Mouse (Mus musculus) MEL (cell line): ENCODE measurements around the gene Otop1. TPM values are rescaled to one million over a fixed set of nuclear protein-coding genes. Genes with fewer than 3 reads are reported as not detected.

ENCODE experiments used
- DNase-seq: peaks from one replicate; pipeline ENCODE4 v3.0.0; 2011; ENCODE audit warnings: low read depth, low spot score
- H3K27ac ChIP-seq: 2 replicates; pipeline ENCODE4 v1.5.1; 2012; ENCODE audit warnings: low read depth, mild to moderate bottlenecking, control low read depth, low read length, moderate library complexity; ENCODE audit not compliant: control insufficient read depth
- H3K27me3 ChIP-seq, 2 experiments: fragments of 150-350 bp in 1 of 2; sonication (generic) in 1 of 2; 2 replicates each; pipeline ENCODE4 v1.6.1; 2012; ENCODE audit warnings: low read length in 2 of 2, mild to moderate bottlenecking in 2 of 2, improper control_type of control experiment in 1 of 2, moderate library complexity in 1 of 2; ENCODE audit not compliant: insufficient read depth in 2 of 2, control insufficient read depth in 1 of 2
- H3K36me3 ChIP-seq, 2 experiments: 2 replicates each; pipeline ENCODE4 v1.6.1; 2012 to 2014; ENCODE audit warnings: low read length in 2 of 2, improper control_type of control experiment in 1 of 2, inconsistent platforms in 1 of 2, mild to moderate bottlenecking in 1 of 2; ENCODE audit not compliant: insufficient read depth in 2 of 2, control insufficient read depth in 1 of 2
- H3K4me1 ChIP-seq, 2 experiments: fragments of 150-350 bp in 1 of 2; sonication (generic) in 1 of 2; 2 replicates each; pipeline ENCODE4 v1.6.1; 2012; ENCODE audit warnings: low read length in 2 of 2, improper control_type of control experiment in 1 of 2, mild to moderate bottlenecking in 1 of 2; ENCODE audit not compliant: insufficient read depth in 2 of 2, control insufficient read depth in 1 of 2
- H3K4me3 ChIP-seq, 2 experiments: fragments of 150-350 bp in 1 of 2; sonication (generic) in 1 of 2; 2 replicates each; pipeline ENCODE4 v1.5.1; 2012; ENCODE audit warnings: low read depth in 2 of 2, low read length in 2 of 2, mild to moderate bottlenecking in 2 of 2, moderate library complexity in 2 of 2, control low read depth in 1 of 2, improper control_type of control experiment in 1 of 2; ENCODE audit not compliant: control insufficient read depth in 1 of 2, insufficient read depth in 1 of 2
- H3K79me2 ChIP-seq: 2 replicates; pipeline ENCODE4 v1.6.1; 2012; ENCODE audit warnings: mild to moderate bottlenecking, low read length, moderate library complexity; ENCODE audit not compliant: control insufficient read depth, poor library complexity, insufficient read depth
- H3K9ac ChIP-seq: 2 replicates; pipeline ENCODE4 v1.6.1; 2012; ENCODE audit warnings: low read depth, mild to moderate bottlenecking, control low read depth, low read length, moderate library complexity; ENCODE audit not compliant: control insufficient read depth, poor library complexity, severe bottlenecking
- H3K9me3 ChIP-seq: fragments of 150-350 bp; sonication (generic); replicated peaks from 2 replicates; pipeline ENCODE4 v1.6.1; 2012; ENCODE audit warnings: mild to moderate bottlenecking, low read length, improper control_type of control experiment, moderate library complexity; ENCODE audit not compliant: insufficient read depth
- BHLHE40 ChIP-seq: IDR thresholded peaks from 2 replicates; pipeline ENCODE4 v1.6.1; 2012; ENCODE audit warnings: low read depth, mild to moderate bottlenecking, inconsistent platforms, low read length, improper control_type of control experiment, borderline replicate concordance
- CHD1 ChIP-seq: IDR thresholded peaks from 2 replicates; pipeline ENCODE4 v1.6.1; 2012; ENCODE audit warnings: low read depth, mild to moderate bottlenecking, inconsistent platforms, low read length, improper control_type of control experiment
- CTCF ChIP-seq, 3 experiments: IDR thresholded peaks in 2 of 3; conservative IDR thresholded peaks in 1 of 3; 2 replicates each; pipeline ENCODE4 v1.5.1; 2011 to 2012; ENCODE audit warnings: low read length in 3 of 3, low read depth in 2 of 3, mild to moderate bottlenecking in 2 of 3, improper control_type of control experiment in 1 of 3, inconsistent platforms in 1 of 3, mixed read lengths in 1 of 3, moderate library complexity in 1 of 3; ENCODE audit not compliant: control insufficient read depth in 1 of 3, insufficient read depth in 1 of 3, poor library complexity in 1 of 3, severe bottlenecking in 1 of 3
- E2F4 ChIP-seq: IDR thresholded peaks from 2 replicates; pipeline ENCODE4 v1.6.1; 2011; ENCODE audit warnings: low read depth, low read length, improper control_type of control experiment, borderline replicate concordance
- ETS1 ChIP-seq: IDR thresholded peaks from 2 replicates; pipeline ENCODE4 v1.6.1; 2012; ENCODE audit warnings: low read depth, mild to moderate bottlenecking, inconsistent platforms, low read length, improper control_type of control experiment, moderate library complexity
- GABPA ChIP-seq: IDR thresholded peaks from 2 replicates; pipeline ENCODE4 v1.6.1; 2012; ENCODE audit warnings: low read depth, mild to moderate bottlenecking, inconsistent platforms, low read length, improper control_type of control experiment, moderate library complexity
- GATA1 ChIP-seq: IDR thresholded peaks from 2 replicates; pipeline ENCODE4 v1.6.1; 2011; ENCODE audit warnings: low read depth, low read length, improper control_type of control experiment
- MYC ChIP-seq: IDR thresholded peaks from 2 replicates; pipeline ENCODE4 v1.6.1; 2011; ENCODE audit warnings: low read depth, mild to moderate bottlenecking, low read length, improper control_type of control experiment, moderate library complexity
- POLR2AphosphoS2 ChIP-seq: IDR thresholded peaks from 2 replicates; pipeline ENCODE4 v1.6.1; 2011; ENCODE audit warnings: low read length, improper control_type of control experiment
- RAD21 ChIP-seq: IDR thresholded peaks from 2 replicates; pipeline ENCODE4 v1.6.1; 2011; ENCODE audit warnings: mild to moderate bottlenecking, low read depth, low read length, improper control_type of control experiment
- RCOR1 ChIP-seq: IDR thresholded peaks from 2 replicates; pipeline ENCODE4 v1.6.1; 2012; ENCODE audit warnings: low read depth, mild to moderate bottlenecking, inconsistent platforms, low read length, improper control_type of control experiment
- SMC3 ChIP-seq: IDR thresholded peaks from 2 replicates; pipeline ENCODE4 v1.6.1; 2011; ENCODE audit warnings: low read depth, low read length, improper control_type of control experiment
- TBP ChIP-seq: IDR thresholded peaks from 2 replicates; pipeline ENCODE4 v1.8.0; 2011; ENCODE audit warnings: low read depth, low read length, improper control_type of control experiment
- TCF12 ChIP-seq: IDR thresholded peaks from 2 replicates; pipeline ENCODE4 v1.6.1; 2014; ENCODE audit warnings: low read depth, mild to moderate bottlenecking, inconsistent platforms, low read length, improper control_type of control experiment, moderate library complexity
- UBTF ChIP-seq: IDR thresholded peaks from 2 replicates; pipeline ENCODE4 v1.6.1; 2012; ENCODE audit warnings: low read depth, mild to moderate bottlenecking, inconsistent platforms, low read length, improper control_type of control experiment, moderate library complexity, borderline replicate concordance; ENCODE audit not compliant: insufficient read depth
- ZKSCAN1 ChIP-seq: IDR thresholded peaks from 2 replicates; pipeline ENCODE4 v1.6.1; 2012; ENCODE audit warnings: low read depth, mild to moderate bottlenecking, inconsistent platforms, low read length, improper control_type of control experiment, moderate library complexity
- ZMIZ1 ChIP-seq: IDR thresholded peaks from 2 replicates; pipeline ENCODE4 v1.6.1; 2012; ENCODE audit warnings: low read depth, mild to moderate bottlenecking, inconsistent platforms, low read length, improper control_type of control experiment, moderate library complexity
- ZNF384 ChIP-seq: IDR thresholded peaks from 2 replicates; pipeline ENCODE4 v1.6.1; 2012; ENCODE audit warnings: low read depth, mild to moderate bottlenecking, inconsistent platforms, low read length, improper control_type of control experiment
- polyA plus RNA-seq, 2 experiments: library from polyadenylated mRNA; stranded (reverse) in 1 of 2; unstranded in 1 of 2; fragments of >175 nt in 1 of 2; fragments of >200 nt in 1 of 2; gene quantifications; 2 replicates each; pipeline versions ENCODE4 v1.2.1 to v1.2.4; 2012; ENCODE audit warnings: low replicate concordance in 2 of 2, low read depth in 1 of 2; ENCODE audit not compliant: insufficient read length in 2 of 2, insufficient read depth in 1 of 2, missing spikeins in 1 of 2
- total RNA-seq: library from RNA; depleted of rRNA; stranded (reverse); fragments of 300-350 nt; gene quantifications from 2 replicates; pipeline ENCODE4 v1.2.3, GENCODE M21; 2012

Otop1 gene
- total and polyA plus RNA-seq, 3 experiments: 0.08 TPM; not detected in 2

DNA sequence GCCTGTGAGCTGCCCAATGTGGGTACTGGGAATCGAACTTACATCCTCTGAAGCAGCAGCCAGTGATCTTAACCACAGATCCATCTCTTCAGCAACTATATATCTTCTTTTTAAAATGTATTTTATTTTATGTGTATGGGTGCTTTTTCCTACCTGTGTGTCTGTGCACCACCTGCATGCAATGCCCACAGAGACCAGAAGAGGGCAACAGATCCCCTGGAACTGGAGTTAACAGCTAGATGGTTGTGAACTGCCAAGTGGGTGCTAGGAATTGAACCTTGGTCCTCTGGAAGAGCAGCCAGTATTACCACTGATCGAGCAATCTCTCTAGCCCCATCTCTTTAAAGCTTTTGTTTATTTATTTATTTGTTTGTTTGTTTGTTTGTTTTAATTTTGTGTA lies 39.1 kb upstream of the Otop1 start:
- peak; percentile 53 for DNase-seq
- Histone ChIP-seq H3K36me3 (peaks cover 0 to 1% of the 10 kb centered on the region in 2 experiments; a peak in 2 of 4 replicates), H3K4me3 (no peak overlapping the region)

GRCm38 (mm10) chr5:38240727-38241472 lies 34.9 kb upstream of the Otop1 start:
- TF ChIP-seq CHD1 (no peak), E2F4 (no peak)
- Histone ChIP-seq H3K9me3 (no peaks in the 10 kb centered on the region), H3K79me2 (no peaks in the 10 kb centered on the region)

More for the DNA sequence above, 39.1 kb upstream of the Otop1 start:
- Histone ChIP-seq H3K27ac (no peak overlapping the region), H3K9me3 (no peaks in the 10 kb centered on the region), H3K79me2 (no peaks in the 10 kb centered on the region), H3K4me1 (no peaks in the 10 kb centered on the region), H3K9ac (no peak overlapping the region), H3K27me3 (no peaks in the 10 kb centered on the region)
- no peak for TF ChIP-seq ZKSCAN1
- peak; percentile 34; the same call in 1 of the 2 replicates for TF ChIP-seq SMC3
- TF ChIP-seq TBP: no peak
- no peak for TF ChIP-seq MYC
- no peak for TF ChIP-seq TCF12
- no peak for TF ChIP-seq ZMIZ1
- no peak for TF ChIP-seq BHLHE40
- peak; percentile 40 for TF ChIP-seq RAD21
- TF ChIP-seq GABPA: no peak
- TF ChIP-seq ETS1: no peak
- no peak for TF ChIP-seq GATA1
- no peak for TF ChIP-seq UBTF
- no peak for TF ChIP-seq ZNF384
- no peak for TF ChIP-seq POLR2AphosphoS2
- TF ChIP-seq E2F4: no peak
- peak; percentile 55 to 67 (median 57) for TF ChIP-seq CTCF (IDR thresholded peaks at IDR 0.05 in 2 of 3, conservative IDR thresholded peaks at IDR 0.05 in 1 of 3; ENCODE audit: control insufficient read depth in 1 of 3, insufficient read depth in 1 of 3, low read depth in 2 of 3, low read length in 3 of 3, poor library complexity in 1 of 3, severe bottlenecking in 1 of 3)
- no peak for TF ChIP-seq RCOR1

More at GRCm38 (mm10) chr5:38240727-38241472, 34.9 kb upstream of the Otop1 start:
- DNase-seq: no peak
- H3K4me1 ChIP-seq: no peaks in the 10 kb centered on the region
- H3K27me3 ChIP-seq: peaks cover 2 to 7% of the 10 kb centered on the region in 2 experiments; a peak in 3 of 4 replicates
- no peak overlapping the region for H3K4me3 ChIP-seq
- H3K9ac ChIP-seq: no peak overlapping the region
- H3K36me3 ChIP-seq: no peaks in the 10 kb centered on the region
- no peak overlapping the region for H3K27ac ChIP-seq
